Mouse (Mus musculus): ENCODE measurements around the gene Plcl2.
A peak's percentile ranks its signal among the peaks of the same experiment; 100 is the strongest.

The Plcl2 gene

DNA sequence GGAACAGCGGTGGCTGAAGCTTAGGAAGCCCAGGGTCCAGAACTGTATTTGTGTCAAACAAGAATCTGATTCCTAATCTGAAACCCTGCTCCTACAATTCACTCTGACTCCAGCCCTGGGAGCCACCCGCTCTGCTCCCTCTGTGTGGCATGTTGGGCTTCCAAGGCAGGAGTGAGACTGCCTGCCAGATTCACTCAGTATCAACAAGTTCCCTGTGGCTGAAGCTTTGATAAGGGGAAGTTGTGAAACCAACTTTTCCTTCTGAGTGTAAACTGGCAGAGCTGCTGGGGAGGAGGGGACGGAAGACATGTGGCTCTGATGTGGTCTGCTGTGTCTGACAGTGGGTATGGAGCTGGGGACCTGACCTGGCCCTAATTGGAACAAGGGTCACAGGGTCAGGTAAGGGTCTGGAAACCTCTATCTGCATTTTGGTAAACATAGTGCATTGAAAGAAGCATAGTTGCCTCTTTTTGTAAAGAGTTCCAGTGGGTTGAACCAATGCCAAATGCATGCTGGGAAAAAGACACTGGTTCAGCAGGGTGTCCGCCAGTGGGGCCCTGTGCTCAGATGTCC lies 226.3 kb downstream of the Plcl2 start:
- DNase-seq (ENCODE audit: low read depth, low spot score): peak; percentile 52

DNA sequence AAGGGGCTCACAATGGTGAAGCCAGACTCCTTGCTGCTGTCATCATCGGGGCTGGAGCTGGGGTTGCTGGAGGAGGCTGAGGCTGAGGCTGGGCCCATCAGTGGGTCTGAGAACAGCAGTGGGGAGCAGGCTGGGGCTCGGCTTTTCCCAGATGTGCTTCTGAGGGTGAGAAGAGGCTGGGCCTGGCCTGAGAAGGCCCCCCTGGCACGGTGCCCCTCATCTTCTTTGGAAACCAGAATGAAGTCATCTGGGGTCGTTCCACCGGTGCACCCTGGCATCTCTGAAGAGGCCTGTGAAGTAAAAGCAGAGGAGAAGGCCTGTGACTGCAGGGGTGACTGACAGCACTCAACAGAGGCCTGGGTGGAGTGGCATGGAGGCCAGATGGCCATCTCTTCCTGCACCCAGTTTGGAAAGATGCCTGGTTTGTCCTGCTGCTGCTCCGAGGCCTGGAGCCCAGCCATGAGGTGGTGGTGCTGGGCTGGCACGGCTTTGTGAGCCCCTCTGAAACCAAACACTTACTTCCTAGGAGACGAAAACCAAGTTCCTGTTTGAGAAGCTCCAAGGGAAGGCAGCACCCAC lies 226.8 kb downstream of the Plcl2 start:
- no peak for DNase-seq (ENCODE audit: low read depth, low spot score)

DNA sequence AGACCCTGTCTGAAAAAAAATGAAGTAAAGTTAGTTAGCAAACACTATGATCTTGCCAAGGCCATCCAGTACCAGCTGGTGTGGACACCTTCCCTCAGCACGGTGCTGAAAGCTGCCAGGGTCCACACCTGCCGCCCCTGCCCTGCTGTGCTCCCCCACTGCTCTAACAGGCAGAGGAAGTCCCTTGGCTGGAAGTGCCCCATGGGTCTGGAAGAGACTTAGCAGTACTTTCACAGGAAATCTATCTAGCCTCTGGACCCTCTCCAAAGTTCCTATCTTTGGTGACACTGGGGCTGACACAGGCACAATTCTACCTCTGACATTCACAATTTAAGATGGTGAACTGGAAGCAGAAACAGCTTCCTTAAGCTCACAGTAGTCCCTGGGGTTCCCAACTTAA lies 227.9 kb downstream of the Plcl2 start:
- DNase-seq (ENCODE audit: low read depth, low spot score): peak; percentile 68
